Mouse (Mus musculus) liver, postnatal 0 days (tissue): ENCODE measurements at regions not wholly inside any gene's neighbourhood (a gene's known extent, or its start where the extent isn't known, plus 50 kb on each side); places are given as distances from the start of the nearest gene placed in this dataset.
"Not testable (repeated sequence)": the region's sequence is repeated elsewhere in the genome, so short reads cannot be mapped to it uniquely, and the experiment has no call there.

Experiments
- ATAC-seq: fragments of 200-750 bp; cut with Nextera tagmentation; 2 replicates; pipeline ENCODE4 v1.8.0; 2017; ENCODE audit warnings: mild to moderate bottlenecking, moderate library complexity
- DNase-seq: peaks from one replicate; pipeline ENCODE4 v3.0.0-alpha.2; 2016
- H3K27ac ChIP-seq: fragments of 300-500 bp; sonication (generic); 2 replicates; pipeline ENCODE4 v1.5.1; 2014; ENCODE audit warnings: antibody characterized with exemption, moderate library complexity, mild to moderate bottlenecking, low read depth
- H3K27me3 ChIP-seq: fragments of 300-500 bp; sonication (generic); 2 replicates; pipeline ENCODE4 v1.6.1; 2014; ENCODE audit warnings: low read length, control low read depth, mixed read lengths; ENCODE audit not compliant: insufficient read depth
- H3K36me3 ChIP-seq: fragments of 300-500 bp; sonication (generic); replicated peaks from 2 replicates; pipeline ENCODE4 v1.6.1; 2014; ENCODE audit warnings: mild to moderate bottlenecking, control low read depth, low read length, moderate library complexity, mixed read lengths; ENCODE audit not compliant: insufficient read depth
- H3K4me1 ChIP-seq: fragments of 300-500 bp; sonication (generic); 2 replicates; pipeline ENCODE4 v1.6.1; 2014; ENCODE audit warnings: antibody characterized with exemption, mild to moderate bottlenecking, control low read depth; ENCODE audit not compliant: insufficient read depth
- H3K4me2 ChIP-seq: fragments of 300-500 bp; sonication (generic); 2 replicates; pipeline ENCODE4 v1.6.1; 2014; ENCODE audit warnings: low read depth, mild to moderate bottlenecking, low read length, moderate library complexity, mixed read lengths
- H3K4me3 ChIP-seq: fragments of 300-500 bp; sonication (generic); 2 replicates; pipeline ENCODE4 v1.5.1; 2014; ENCODE audit warnings: low read depth, low read length
- H3K9ac ChIP-seq: fragments of 300-500 bp; sonication (generic); replicated peaks from 2 replicates; pipeline ENCODE4 v1.6.1; 2014; ENCODE audit warnings: mild to moderate bottlenecking, moderate library complexity
- H3K9me3 ChIP-seq: fragments of 300-500 bp; sonication (generic); 2 replicates; pipeline ENCODE4 v1.6.1; 2016; ENCODE audit warnings: mild to moderate bottlenecking, control low read depth, low read length, mixed read lengths
- CTCF ChIP-seq: sonication (generic); IDR thresholded peaks from 2 replicates; pipeline ENCODE4 v1.5.1; 2016; ENCODE audit warnings: antibody characterized with exemption, low read depth
- EP300 ChIP-seq: IDR thresholded peaks from 2 replicates; pipeline ENCODE4 v1.6.1; 2016; ENCODE audit warnings: antibody characterized with exemption, low read depth, mild to moderate bottlenecking
- WGBS: fragments of 180-500 bp; shearing (Covaris S2); extraction: QIAGEN DNeasy Blood & Tissue Kit; methylation state at CpG from one replicate; pipeline ENCODE4 v1.1.7; 2014; ENCODE audit not compliant: insufficient replicate concordance; 5-methylcytosine and 5-hydroxymethylcytosine counted together

DNA sequence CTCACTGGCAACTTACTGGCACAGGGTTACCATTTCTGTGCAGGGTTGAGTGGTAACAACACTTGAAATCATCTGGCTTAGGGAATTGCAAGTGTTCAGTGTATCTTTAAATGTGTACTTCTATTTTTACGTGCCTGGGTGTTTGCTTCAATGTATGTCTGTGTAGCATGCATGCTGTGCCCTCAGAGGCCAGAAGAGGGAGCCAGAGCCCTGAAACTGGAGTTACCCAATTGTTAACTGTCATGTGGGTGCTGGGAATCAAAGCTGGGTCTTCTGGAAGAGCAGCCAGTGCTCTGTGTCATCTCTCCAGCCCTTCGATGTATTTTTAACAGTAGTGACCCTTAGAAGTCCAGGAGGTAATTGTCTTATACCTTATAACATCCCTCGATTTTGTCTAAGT lies 58.2 kb upstream of the Cdk6 start:
- no peaks in the 10 kb centered on the region for H3K36me3 ChIP-seq
- H3K9ac ChIP-seq = no peak overlapping the region
- H3K4me2 ChIP-seq = no peak overlapping the region
- TF ChIP-seq CTCF (peak; percentile 31; the same call in 1 of the 2 replicates), EP300 (no peak)
- no peaks in the 10 kb centered on the region for H3K27me3 ChIP-seq
- DNase-seq (no peak), ATAC-seq (no peak)
- 88% methylated on average over 3 of the region's 3 CpGs for WGBS
- H3K9me3 ChIP-seq = no peaks in the 10 kb centered on the region
- H3K27ac ChIP-seq = no peak overlapping the region
- H3K4me3 ChIP-seq = no peak overlapping the region
- no peaks in the 10 kb centered on the region for H3K4me1 ChIP-seq

DNA sequence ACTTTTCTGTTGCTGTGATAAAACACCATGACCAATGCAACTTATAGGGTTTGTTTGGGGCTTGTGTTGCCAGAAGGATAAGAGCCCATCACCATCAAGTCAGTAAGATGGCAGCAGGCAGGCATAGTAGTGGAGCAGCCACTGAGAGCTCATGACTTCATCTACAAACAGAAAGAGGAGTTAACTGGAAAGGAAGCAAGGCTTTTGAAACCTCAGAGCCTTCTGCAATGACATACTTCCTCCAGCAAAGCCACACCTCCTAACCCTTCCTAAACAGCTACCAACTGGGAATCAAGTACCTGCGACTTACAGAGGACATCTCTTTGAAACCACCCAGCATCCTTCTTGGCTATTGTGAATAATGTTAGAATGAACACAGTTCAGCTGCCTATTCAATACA lies 57.0 kb upstream of the Cdk6 start:
- DNase-seq = not testable (repeated sequence)

DNA sequence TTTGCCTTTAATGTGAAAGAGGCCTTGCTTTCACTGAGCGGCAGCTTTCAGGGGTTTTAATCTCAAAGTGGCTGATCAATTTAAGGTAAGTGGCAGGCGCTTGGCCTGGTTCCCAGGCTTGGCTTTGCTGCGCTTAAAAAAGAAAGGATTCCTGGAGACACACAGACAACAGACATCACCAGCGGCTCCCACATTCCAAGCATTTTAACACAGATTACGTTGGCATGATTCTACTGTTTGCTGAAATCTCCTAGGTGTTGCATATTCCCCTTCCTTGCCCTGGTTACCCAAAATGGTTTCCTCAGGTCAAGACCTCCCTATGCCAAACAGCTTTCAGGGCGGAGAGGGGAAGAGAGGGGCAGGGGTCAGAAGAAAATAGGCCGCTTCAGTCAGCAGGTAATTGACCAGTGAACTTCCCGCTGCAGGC lies 51.3 kb upstream of the Cdk6 start:
- H3K4me1 ChIP-seq, H3K27ac ChIP-seq, DNase-seq, H3K9me3 ChIP-seq, ATAC-seq, H3K4me2 ChIP-seq, H3K9ac ChIP-seq, H3K4me3 ChIP-seq, H3K36me3 ChIP-seq, H3K27me3 ChIP-seq: not testable (repeated sequence)
- WGBS = 63% methylated on average over 8 of the region's 8 CpGs

More for the DNA sequence above, 57.0 kb upstream of the Cdk6 start:
- H3K9ac ChIP-seq, H3K27ac ChIP-seq, H3K9me3 ChIP-seq, H3K27me3 ChIP-seq, H3K4me1 ChIP-seq, H3K4me3 ChIP-seq, ATAC-seq, H3K36me3 ChIP-seq, H3K4me2 ChIP-seq: not testable (repeated sequence)
- 74% methylated on average over 1 of the region's 1 CpGs for WGBS
